Mouse (Mus musculus) spleen, adult 2 months (tissue): ENCODE measurements around the gene Eps8l1. TPM values are rescaled to one million over a fixed set of nuclear protein-coding genes. Genes with fewer than 3 reads are reported as not detected.
A peak's percentile ranks its signal among the peaks of the same experiment; 100 is the strongest.

Experiments used
- DNase-seq, 2 experiments: peaks; one replicate each; pipeline versions ENCODE4 v3.0.0 to v3.0.0-alpha.2; 2012 to 2021; ENCODE audit warnings: low spot score in 2 of 2, low read depth in 1 of 2
- H3K27ac ChIP-seq: fragments of 200-500 bp; 2 replicates; pipeline ENCODE4 v1.5.1; 2012; ENCODE audit warnings: low read length, inconsistent platforms; ENCODE audit not compliant: insufficient read depth
- H3K27me3 ChIP-seq: fragments of 200-500 bp; 2 replicates; pipeline ENCODE4 v1.6.1; 2012; ENCODE audit warnings: mild to moderate bottlenecking, moderate library complexity, low read length, inconsistent platforms; ENCODE audit not compliant: control insufficient read depth, insufficient read depth
- H3K36me3 ChIP-seq: fragments of 200-500 bp; 2 replicates; pipeline ENCODE4 v1.6.1; 2012; ENCODE audit warnings: mild to moderate bottlenecking, low read length, inconsistent platforms; ENCODE audit not compliant: control insufficient read depth, insufficient read depth
- H3K4me1 ChIP-seq: fragments of 200-500 bp; 2 replicates; pipeline ENCODE4 v1.6.1; 2011; ENCODE audit warnings: inconsistent platforms; ENCODE audit not compliant: control insufficient read depth, insufficient read depth, insufficient read length
- H3K4me3 ChIP-seq: fragments of 200-500 bp; 2 replicates; pipeline ENCODE4 v1.5.1; 2011; ENCODE audit warnings: mild to moderate bottlenecking, inconsistent platforms; ENCODE audit not compliant: insufficient read depth, insufficient read length; ENCODE audit errors: extremely low read depth
- CTCF ChIP-seq: fragments of 200-500 bp; IDR thresholded peaks from 2 replicates; pipeline ENCODE4 v1.5.1; 2011; ENCODE audit warnings: mild to moderate bottlenecking, inconsistent platforms; ENCODE audit not compliant: insufficient read depth, insufficient read length, insufficient replicate concordance; ENCODE audit errors: extremely low read depth
- POLR2A ChIP-seq: fragments of 200-500 bp; IDR thresholded peaks from 2 replicates; pipeline ENCODE4 v1.6.1; 2011; ENCODE audit warnings: low read depth, low read length, inconsistent platforms
- WGBS: fragments of 180-500 bp; shearing (Covaris S2); methylation state at CpG from one replicate; pipeline ENCODE4 v1.1.7; 2018; 5-methylcytosine and 5-hydroxymethylcytosine counted together
- polyA plus RNA-seq: library from polyadenylated mRNA; depleted of rRNA; stranded (reverse); fragments of >200 nt; gene quantifications from 2 replicates; pipeline ENCODE4 v1.2.3, GENCODE M21; 2012

Eps8l1 gene
- polyA plus RNA-seq, 1 experiment, result 0.18 TPM

GRCm38 (mm10) chr7:4473940-4474339 lies 13.5 kb downstream of the Eps8l1 start:
- Histone ChIP-seq H3K4me3 (no peak overlapping the region), H3K27ac (no peak overlapping the region), H3K36me3 (no peaks in the 10 kb centered on the region), H3K27me3 (peaks cover 5% of the 10 kb centered on the region), H3K4me1 (no peaks in the 10 kb centered on the region)
- TF ChIP-seq POLR2A (no peak), CTCF (no peak)
- no peak for DNase-seq
- 39% methylated on average over 19 of the region's 19 CpGs for WGBS

GRCm38 (mm10) chr7:4478021-4478795 lies 17.7 kb downstream of the Eps8l1 start:
- Histone ChIP-seq H3K27ac (no peak overlapping the region), H3K4me1 (no peaks in the 10 kb centered on the region), H3K4me3 (peak overlapping the region; percentile 49; the same call in 1 of the 2 replicates), H3K36me3 (peaks cover 15% of the 10 kb centered on the region), H3K27me3 (peaks cover 4% of the 10 kb centered on the region)
- DNase-seq, result no peak
- WGBS, result 24% methylated on average over 39 of the region's 39 CpGs
- TF ChIP-seq POLR2A (no peak), CTCF (no peak)

- H3K27me3 ChIP-seq, result peaks cover 2% of the 10 kb centered on the region; the same call in 1 of the 2 replicates
- H3K4me1 ChIP-seq, result no peaks in the 10 kb centered on the region
- no peak overlapping the region for H3K27ac ChIP-seq
- DNase-seq, result no peak
- TF ChIP-seq CTCF (no peak), POLR2A (no peak)
- H3K4me3 ChIP-seq, result peak overlapping the region; percentile 49; the same call in 1 of the 2 replicates
- peaks cover 21% of the 10 kb centered on the region for H3K36me3 ChIP-seq
- WGBS, result 39% methylated on average over 16 of the region's 16 CpGs
Measured at GRCm38 (mm10) chr7:4478796-4479291, 18.4 kb downstream of the Eps8l1 start.

- Histone ChIP-seq H3K4me1 (no peaks in the 10 kb centered on the region), H3K36me3 (peaks cover 29% of the 10 kb centered on the region), H3K27ac (no peak overlapping the region), H3K4me3 (no peak overlapping the region), H3K27me3 (peaks cover 2% of the 10 kb centered on the region; the same call in 1 of the 2 replicates)
- TF ChIP-seq CTCF (peak; percentile 44; the same call in 1 of the 2 replicates), POLR2A (no peak)
- 52% methylated on average over 6 of the region's 6 CpGs for WGBS
- peak in 1 of 2 experiments; percentile 27 for DNase-seq
Measured at GRCm38 (mm10) chr7:4479674-4480073, 19.2 kb downstream of the Eps8l1 start.

- Histone ChIP-seq H3K27me3 (peaks cover 2% of the 10 kb centered on the region; the same call in 1 of the 2 replicates), H3K27ac (no peak overlapping the region), H3K4me3 (no peak overlapping the region), H3K4me1 (no peaks in the 10 kb centered on the region), H3K36me3 (peaks cover 45% of the 10 kb centered on the region)
- DNase-seq, result no peak
- no peak for TF ChIP-seq POLR2A
- no peak for TF ChIP-seq CTCF
- 95% methylated on average over 12 of the region's 12 CpGs for WGBS
Measured at GRCm38 (mm10) chr7:4482281-4482680, 21.8 kb downstream of the Eps8l1 start.

GRCm38 (mm10) chr7:4491308-4491707 lies 30.8 kb downstream of the Eps8l1 start:
- Histone ChIP-seq H3K27me3 (no peaks in the 10 kb centered on the region), H3K4me3 (no peak overlapping the region), H3K27ac (no peak overlapping the region), H3K4me1 (peaks cover 8% of the 10 kb centered on the region; the same call in 1 of the 2 replicates), H3K36me3 (peaks cover 17% of the 10 kb centered on the region)
- WGBS, result 69% methylated on average over 6 of the region's 6 CpGs
- no peak for DNase-seq
- no peak for TF ChIP-seq POLR2A
- no peak for TF ChIP-seq CTCF
